Mouse (Mus musculus): Measurements from ENCODE around the gene Agap1. TPM values are rescaled to one million over a fixed set of nuclear protein-coding genes. Genes with fewer than 3 reads are reported as not detected.

Gene Agap1
- total and polyA plus RNA-seq, 3 experiments = 0.01 TPM; not detected in 2

DNA sequence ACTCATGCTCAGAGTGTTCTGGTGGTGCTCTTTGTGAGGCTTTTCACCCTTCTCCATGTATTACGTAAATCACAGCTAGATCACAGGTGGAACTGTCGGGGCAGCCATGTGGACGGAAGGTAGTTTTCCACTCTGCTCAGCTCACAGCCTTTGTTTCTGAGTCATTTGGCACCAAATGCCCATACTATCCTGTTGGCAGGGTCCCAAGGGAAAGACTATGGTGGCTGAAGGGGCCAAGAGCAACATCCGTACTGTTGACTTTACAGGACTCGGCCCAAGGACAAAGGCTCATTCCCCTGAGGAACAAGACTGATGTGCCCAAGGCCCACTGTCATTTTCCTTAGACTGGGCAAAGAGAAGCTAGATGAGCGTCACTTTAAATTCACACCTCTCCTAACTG lies 30.0 kb upstream of the Agap1 start:
- Histone ChIP-seq H3K36me3 (ENCODE audit: control insufficient read depth in 1 of 2, insufficient read depth in 2 of 2, low read length in 2 of 2) (no peaks in the 10 kb centered on the region), H3K27ac (ENCODE audit: control insufficient read depth, low read depth, low read length) (no peak overlapping the region), H3K9ac (ENCODE audit: control insufficient read depth, low read depth, low read length, poor library complexity, severe bottlenecking) (no peak overlapping the region), H3K4me1 (ENCODE audit: control insufficient read depth in 1 of 2, insufficient read depth in 2 of 2, low read length in 2 of 2) (no peaks in the 10 kb centered on the region), H3K9me3 (replicated peaks; ENCODE audit: insufficient read depth, low read length) (no peaks in the 10 kb centered on the region; the same call in 1 of the 2 replicates), H3K4me3 (ENCODE audit: control insufficient read depth in 1 of 2, insufficient read depth in 1 of 2, low read depth in 2 of 2, low read length in 2 of 2) (no peak overlapping the region), H3K27me3 (ENCODE audit: control insufficient read depth in 1 of 2, insufficient read depth in 2 of 2, low read length in 2 of 2) (no peaks in the 10 kb centered on the region), H3K79me2 (ENCODE audit: control insufficient read depth, insufficient read depth, low read length, poor library complexity) (no peaks in the 10 kb centered on the region)
- no peak for DNase-seq (ENCODE audit: low read depth, low spot score)
- TF ChIP-seq KAT2A (conservative IDR thresholded peaks at IDR 0.05; ENCODE audit: low read depth, low read length) = no peak
- TF ChIP-seq ZKSCAN1 (IDR thresholded peaks at IDR 0.05; ENCODE audit: low read depth, low read length) = no peak
- TF ChIP-seq ZMIZ1 (IDR thresholded peaks at IDR 0.05; ENCODE audit: low read depth, low read length) = no peak
- TF ChIP-seq TAL1 (IDR thresholded peaks at IDR 0.05; ENCODE audit: low read length) = no peak
- TF ChIP-seq POLR2AphosphoS5 (IDR thresholded peaks at IDR 0.05; ENCODE audit: borderline replicate concordance, low read depth, low read length) = no peak

DNA sequence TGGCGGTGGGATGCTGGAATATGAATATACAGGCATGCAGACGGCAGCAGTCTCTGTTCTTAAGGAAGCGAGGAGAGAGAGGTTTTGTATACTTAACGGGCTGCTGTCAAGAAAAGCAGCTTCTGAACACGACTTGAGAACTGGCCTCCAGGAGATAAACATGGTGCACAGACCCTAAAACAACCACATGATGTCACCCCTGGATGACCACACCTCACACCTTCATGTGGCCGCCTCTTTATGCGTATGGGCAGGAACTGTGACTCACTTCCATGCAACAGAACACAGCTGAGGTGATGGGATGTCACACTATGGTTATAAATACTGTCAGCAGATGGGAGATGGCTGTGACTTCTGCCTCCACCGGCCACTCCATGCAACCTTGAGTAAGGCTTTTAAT lies 28.5 kb upstream of the Agap1 start:
- TF ChIP-seq SMC3 (IDR thresholded peaks at IDR 0.05; ENCODE audit: low read depth, low read length) = no peak
- TF ChIP-seq MAX (IDR thresholded peaks at IDR 0.05; ENCODE audit: low read length) = no peak
- no peak for TF ChIP-seq EP300 (IDR thresholded peaks at IDR 0.05; ENCODE audit: low read depth in 1 of 2, low read length in 2 of 2)
- no peak for TF ChIP-seq RAD21 (IDR thresholded peaks at IDR 0.05; ENCODE audit: low read depth, low read length)
- no peak for TF ChIP-seq HCFC1 (IDR thresholded peaks at IDR 0.05; ENCODE audit: low read depth, low read length)
- TF ChIP-seq KAT2A (conservative IDR thresholded peaks at IDR 0.05; ENCODE audit: low read depth, low read length) = no peak
- TF ChIP-seq RCOR1 (IDR thresholded peaks at IDR 0.05; ENCODE audit: low read depth, low read length) = no peak
- TF ChIP-seq MAZ (IDR thresholded peaks at IDR 0.05; ENCODE audit: low read depth, low read length) = no peak
- TF ChIP-seq ZKSCAN1 (IDR thresholded peaks at IDR 0.05; ENCODE audit: low read depth, low read length) = no peak
- no peak for TF ChIP-seq ZC3H11A (IDR thresholded peaks at IDR 0.05; ENCODE audit: low read depth, low read length)
- TF ChIP-seq POLR2A (IDR thresholded peaks at IDR 0.05; ENCODE audit: control insufficient read depth in 1 of 2, insufficient read depth in 1 of 2, low read depth in 1 of 2, low read length in 2 of 2, poor library complexity in 1 of 2) = no peak
- TF ChIP-seq MXI1 (IDR thresholded peaks at IDR 0.05; ENCODE audit: low read depth, low read length) = no peak
- no peak for TF ChIP-seq MAFK (IDR thresholded peaks at IDR 0.05; ENCODE audit: borderline replicate concordance, low read depth, low read length)
- TF ChIP-seq UBTF (IDR thresholded peaks at IDR 0.05; ENCODE audit: borderline replicate concordance, insufficient read depth, low read depth, low read length) = no peak
- no peak for TF ChIP-seq SIN3A (IDR thresholded peaks at IDR 0.05; ENCODE audit: low read length)
- no peak for TF ChIP-seq E2F4 (IDR thresholded peaks at IDR 0.05; ENCODE audit: borderline replicate concordance, low read depth, low read length)
- Histone ChIP-seq H3K79me2 (ENCODE audit: control insufficient read depth, insufficient read depth, low read length, poor library complexity) (no peaks in the 10 kb centered on the region), H3K9ac (ENCODE audit: control insufficient read depth, low read depth, low read length, poor library complexity, severe bottlenecking) (no peak overlapping the region), H3K4me3 (ENCODE audit: control insufficient read depth in 1 of 2, insufficient read depth in 1 of 2, low read depth in 2 of 2, low read length in 2 of 2) (no peak overlapping the region), H3K4me1 (ENCODE audit: control insufficient read depth in 1 of 2, insufficient read depth in 2 of 2, low read length in 2 of 2) (no peaks in the 10 kb centered on the region), H3K9me3 (replicated peaks; ENCODE audit: insufficient read depth, low read length) (no peaks in the 10 kb centered on the region; the same call in 1 of the 2 replicates), H3K36me3 (ENCODE audit: control insufficient read depth in 1 of 2, insufficient read depth in 2 of 2, low read length in 2 of 2) (no peaks in the 10 kb centered on the region), H3K27ac (ENCODE audit: control insufficient read depth, low read depth, low read length) (no peak overlapping the region), H3K27me3 (ENCODE audit: control insufficient read depth in 1 of 2, insufficient read depth in 2 of 2, low read length in 2 of 2) (no peaks in the 10 kb centered on the region)
- no peak for DNase-seq (ENCODE audit: low read depth, low spot score)

All from MEL (cell line).